Mouse (Mus musculus) kidney, postnatal 14 days (tissue): ENCODE data around the gene Psmd13.

Experiments used
- DNase-seq: peaks from one replicate; pipeline ENCODE4 v3.0.0; 2022; ENCODE audit warnings: mixed read lengths

The Psmd13 gene

DNA sequence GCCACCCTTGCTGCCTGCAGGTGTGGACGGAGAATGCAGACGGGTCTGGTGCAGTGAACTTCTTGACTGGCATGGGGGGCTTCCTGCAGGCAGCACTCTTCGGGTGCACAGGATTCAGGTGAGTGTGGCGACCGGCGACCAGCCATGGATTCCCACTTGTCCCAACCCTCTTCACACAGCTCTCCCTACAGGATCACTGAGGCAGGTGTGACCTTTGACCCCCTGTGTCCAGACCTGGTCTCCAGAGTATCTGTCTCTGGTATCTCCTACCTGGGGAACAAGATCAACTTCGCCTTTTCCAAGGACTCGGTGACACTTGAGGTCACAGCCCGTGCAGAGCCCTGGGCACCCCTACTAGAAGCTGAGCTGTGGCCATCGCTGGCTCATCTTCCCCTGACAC is 64.5 kb downstream of the Psmd13 start:
- DNase-seq: no peak

DNA sequence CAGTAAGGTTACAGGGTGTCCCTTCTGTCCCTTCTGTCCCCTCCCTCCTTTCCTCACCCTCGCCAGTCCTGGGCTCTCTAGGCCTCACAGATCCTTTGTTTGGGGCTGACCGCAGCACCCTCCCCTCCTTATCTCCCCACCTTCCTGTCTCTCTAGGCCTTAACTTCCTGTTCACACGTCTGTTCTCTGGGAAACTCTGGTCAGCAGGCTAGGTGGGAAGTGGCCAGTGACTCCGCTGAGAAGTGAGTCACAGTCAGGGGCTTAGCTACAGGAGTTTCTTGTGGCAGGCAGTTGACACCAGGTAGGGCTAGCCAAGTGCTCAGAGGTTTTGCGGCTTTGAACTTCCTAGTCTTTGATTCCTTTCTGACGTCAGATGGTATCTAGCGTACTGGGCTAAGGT is 65.2 kb downstream of the Psmd13 start:
- no peak for DNase-seq

DNA sequence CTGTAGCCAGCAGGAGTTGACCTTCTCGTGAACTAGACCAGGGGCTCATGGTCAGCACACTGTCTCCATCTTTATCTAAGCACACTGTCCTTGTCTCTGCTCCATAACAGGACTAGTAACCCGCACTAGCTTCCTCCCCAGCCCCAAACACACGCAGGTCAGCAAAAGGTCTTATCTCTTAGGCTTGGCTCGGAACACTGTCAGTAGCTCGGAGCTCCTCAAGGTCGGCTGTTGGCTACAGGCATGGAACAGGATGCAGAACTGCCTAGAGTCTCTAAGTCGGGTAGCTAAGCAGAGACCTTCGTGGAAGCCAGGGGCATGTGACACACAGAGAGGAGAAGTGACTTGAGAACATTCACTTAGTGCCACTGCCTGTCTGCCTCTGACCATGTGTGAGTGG is 66.4 kb downstream of the Psmd13 start:
- DNase-seq: no peak
